Mouse (Mus musculus) thymus, postnatal 10 days (tissue): Measurements from ENCODE around the gene Caap1.
A peak's percentile ranks its signal among the peaks of the same experiment; 100 is the strongest.

Experiments used
- DNase-seq, 2 experiments: peaks; one replicate each; pipeline ENCODE4 v3.0.0; 2021; ENCODE audit warnings: low spot score in 2 of 2

The Caap1 gene

DNA sequence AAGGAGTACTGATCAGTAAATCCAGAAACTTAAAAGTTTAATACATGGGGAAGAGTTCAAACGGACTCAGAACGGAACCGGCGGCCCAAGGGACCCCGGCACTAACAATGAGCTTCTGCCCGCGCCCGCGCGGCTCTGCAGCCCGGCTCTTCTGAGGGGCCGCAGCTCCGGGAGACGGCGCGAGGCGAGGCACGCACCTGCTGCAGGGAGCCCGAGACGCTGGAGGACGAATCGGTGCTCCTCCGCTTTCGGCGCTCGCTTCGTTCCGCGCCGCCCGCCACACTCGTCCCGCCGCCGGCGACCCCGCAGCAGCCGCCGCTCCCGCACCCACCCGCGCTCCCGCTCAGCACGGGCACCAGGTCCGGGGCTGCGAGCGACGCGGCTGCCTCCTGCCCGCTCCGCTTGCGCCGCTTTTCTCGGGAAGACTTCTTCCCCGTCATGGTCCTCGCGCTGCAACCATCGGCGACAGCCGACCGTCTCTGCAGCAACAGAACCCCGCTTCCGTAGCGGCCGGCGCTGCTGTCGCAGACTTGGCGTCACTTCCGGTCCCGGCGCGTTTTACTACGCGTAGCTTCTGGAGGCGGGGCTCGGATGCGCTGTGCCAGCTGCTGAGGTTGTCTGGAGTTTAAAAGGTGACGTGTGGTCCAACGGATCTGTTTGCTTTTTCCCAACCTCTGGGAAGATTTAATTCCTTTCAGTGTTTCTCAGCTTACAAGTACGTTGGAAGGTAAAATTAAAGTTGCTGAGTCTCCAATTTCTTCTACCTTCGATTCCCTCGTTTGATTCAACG lies at the start of gene Caap1, which contains the start of gene Gm10306:
TSS of gene Caap1 (minus strand) at position 532 of the 790 bp plus-strand sequence.
TSS of gene Gm10306 (plus strand) at position 282 of the 790 bp plus-strand sequence.
- DNase-seq = peak; percentile 89 to 95

DNA sequence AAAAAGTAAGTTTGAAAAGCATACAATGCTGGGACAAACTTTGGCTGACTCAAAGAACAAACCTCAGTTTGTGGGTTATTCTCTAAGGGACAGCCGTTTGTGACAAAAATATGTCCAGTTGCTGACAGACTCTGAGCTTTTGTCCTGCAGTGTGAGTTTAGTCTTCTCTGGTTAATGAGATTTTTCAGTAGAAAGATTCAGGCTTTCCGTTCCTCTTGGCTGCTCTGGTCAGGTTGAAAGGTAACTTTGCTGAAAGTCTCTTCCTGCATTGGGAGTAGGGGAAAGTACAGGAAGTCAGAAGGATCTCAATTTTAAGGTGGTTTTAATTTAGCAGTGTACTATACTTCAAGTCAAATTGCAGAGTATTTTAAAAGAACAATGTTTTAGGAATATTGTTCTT lies 49.0 kb upstream of the Caap1 start:
- no peak for DNase-seq

- no peak for DNase-seq
Observed at GRCm38 (mm10) chr4:94604452-94605019, 47.9 kb upstream of the Caap1 start.

DNA sequence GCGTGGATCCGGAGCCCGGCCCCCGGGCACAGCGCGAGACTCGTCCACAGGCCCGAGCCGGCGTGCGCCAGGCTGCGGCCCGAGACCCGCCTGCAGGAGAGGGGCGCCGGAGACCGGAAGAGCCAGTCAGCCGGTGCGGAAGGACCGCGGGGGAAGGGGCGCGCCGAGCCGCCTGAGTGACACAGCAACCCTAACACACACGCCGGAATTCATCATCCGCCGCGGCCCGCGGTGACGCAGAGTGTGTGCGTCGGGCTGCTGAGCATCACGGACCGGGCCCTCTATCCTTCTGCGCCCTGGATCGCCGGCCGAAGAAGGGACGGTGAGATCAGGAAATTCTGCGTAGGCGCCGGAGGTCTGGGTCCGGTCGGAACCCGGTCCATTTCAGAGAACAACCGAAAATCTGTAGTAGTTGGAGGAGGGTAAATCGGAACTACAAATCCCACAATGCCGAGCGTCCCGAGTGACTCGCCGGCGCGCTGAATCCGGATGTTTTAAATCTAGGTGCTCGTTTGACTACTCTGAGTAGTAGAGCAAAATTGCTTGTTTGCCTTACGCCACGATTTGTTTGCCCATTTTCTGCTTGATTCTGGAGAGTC lies 46.5 kb upstream of the Caap1 start, which contains the start of gene Plaa:
TSS of gene Plaa (minus strand) at position 214 of the 599 bp plus-strand sequence.
- peak; percentile 85 to 90 for DNase-seq

- DNase-seq = no peak
Observed at GRCm38 (mm10) chr4:94602496-94603030, 46.0 kb upstream of the Caap1 start.

DNA sequence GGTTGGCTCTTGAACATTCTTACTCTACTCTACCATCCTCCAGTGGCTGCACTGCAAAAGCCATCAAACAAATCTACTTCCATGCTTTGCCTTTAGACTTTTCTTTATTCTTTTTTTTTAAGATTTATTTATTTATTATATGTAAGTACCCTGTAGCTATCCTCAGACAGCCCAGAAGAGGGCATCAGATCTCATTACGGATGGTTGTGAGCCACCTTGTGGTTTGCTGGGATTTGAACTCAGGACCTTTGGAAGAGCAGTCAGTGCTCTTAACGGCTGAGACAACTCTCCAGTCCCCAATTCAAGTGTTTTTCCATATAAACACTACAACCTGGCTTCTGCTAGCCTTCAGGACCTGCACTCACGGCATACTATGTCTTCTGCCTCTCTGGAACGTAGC lies 44.8 kb upstream of the Caap1 start:
- no peak for DNase-seq

GRCm38 (mm10) chr4:94592709-94593108 lies 36.1 kb upstream of the Caap1 start:
- no peak for DNase-seq

- no peak for DNase-seq
Observed at GRCm38 (mm10) chr4:94591765-94592381, 35.3 kb upstream of the Caap1 start.

DNA sequence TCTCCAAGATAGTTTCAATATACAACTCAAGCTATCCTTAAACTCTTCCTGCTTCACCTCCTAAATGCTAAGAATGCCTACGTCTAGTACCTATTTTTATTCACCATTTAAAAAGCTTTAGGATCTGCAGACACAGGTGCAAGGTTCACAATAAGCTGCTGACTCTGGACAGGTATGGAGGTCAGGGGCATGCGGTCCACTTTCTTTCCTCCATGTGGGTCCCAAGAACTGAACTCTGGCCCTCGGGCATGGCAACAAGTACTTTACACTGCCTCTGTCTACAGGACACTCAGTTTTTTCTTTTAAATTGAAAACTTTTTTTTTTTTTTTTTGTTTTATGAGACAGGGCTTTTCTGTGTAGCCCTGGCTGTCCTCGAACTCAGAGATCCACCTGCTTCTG lies 16.1 kb upstream of the Caap1 start:
- no peak for DNase-seq

- DNase-seq = no peak
Observed at GRCm38 (mm10) chr4:94564297-94564696, 7.7 kb upstream of the Caap1 start.

DNA sequence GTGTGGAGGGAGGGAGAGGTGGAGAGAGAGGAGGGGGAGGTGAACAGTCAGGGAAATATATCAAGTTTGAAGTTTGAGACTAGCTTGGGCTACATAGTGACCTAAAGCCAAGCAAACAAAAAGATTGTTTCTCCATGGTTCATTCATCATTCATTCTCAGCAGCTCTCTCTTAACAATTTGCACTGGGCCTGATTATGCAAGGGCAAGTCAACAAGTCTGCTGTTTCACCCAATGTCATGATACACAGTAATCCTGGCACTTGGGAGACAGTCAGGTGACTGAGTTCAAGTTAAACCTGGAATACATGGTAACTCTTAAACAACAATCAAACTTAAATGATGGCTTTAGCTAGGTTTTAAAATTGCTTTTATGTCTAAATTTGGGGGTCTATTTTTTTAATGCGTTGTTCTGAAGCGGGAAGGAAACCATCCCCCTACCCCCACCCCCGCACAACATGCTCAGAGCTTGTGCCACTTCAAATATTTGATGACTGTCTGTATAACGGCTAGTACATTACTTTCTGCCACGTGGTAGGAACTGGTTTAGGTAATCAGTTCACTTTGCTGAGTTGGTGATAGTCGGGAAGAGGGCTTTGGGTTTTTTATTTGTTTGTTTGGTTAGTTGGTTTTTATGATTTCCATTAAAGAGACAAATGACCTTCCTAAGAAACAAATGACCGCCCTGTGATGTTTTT lies 5.5 kb upstream of the Caap1 start:
- no peak for DNase-seq

DNA sequence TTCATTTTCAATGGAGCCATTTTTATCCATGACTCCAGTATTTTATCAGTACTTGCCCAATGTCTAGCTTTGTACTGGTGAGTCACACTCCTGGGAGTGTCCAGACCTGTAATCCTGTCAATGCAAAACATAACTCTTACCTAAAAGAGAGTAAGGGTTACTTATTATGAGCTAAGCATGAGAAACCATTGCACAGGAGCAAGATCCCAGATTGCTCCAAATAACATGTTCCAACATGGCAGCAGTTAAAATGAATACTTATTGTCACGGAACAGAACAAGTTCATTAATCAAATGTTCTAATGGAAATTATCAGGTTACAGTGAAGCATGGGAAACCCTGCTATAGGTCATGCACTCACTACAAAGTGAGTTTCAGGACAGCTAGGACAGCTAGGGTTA lies 3.7 kb upstream of the Caap1 start:
- no peak for DNase-seq

- DNase-seq = no peak
Observed at GRCm38 (mm10) chr4:94559266-94559665, 2.7 kb upstream of the Caap1 start.

DNA sequence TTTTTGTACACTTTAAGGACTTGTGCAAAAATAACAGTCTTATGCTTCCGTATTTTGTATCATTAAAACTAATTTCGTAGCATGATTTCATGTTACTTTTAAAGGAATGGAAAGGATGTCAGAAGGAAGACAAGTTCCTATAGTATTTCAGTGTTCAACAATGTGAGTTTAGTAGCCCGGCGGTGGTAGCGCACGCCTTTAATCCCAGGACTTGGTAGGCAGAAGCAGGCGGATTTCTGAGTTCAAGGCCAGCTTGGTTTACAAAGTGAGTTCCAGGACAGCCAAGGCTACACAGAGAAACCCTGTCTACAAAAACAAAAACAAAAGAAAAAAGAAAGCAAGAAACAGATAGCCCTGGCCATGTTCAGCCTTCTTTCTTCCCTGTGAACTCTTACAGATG lies 549 bp upstream of the Caap1 start:
- no peak for DNase-seq

DNA sequence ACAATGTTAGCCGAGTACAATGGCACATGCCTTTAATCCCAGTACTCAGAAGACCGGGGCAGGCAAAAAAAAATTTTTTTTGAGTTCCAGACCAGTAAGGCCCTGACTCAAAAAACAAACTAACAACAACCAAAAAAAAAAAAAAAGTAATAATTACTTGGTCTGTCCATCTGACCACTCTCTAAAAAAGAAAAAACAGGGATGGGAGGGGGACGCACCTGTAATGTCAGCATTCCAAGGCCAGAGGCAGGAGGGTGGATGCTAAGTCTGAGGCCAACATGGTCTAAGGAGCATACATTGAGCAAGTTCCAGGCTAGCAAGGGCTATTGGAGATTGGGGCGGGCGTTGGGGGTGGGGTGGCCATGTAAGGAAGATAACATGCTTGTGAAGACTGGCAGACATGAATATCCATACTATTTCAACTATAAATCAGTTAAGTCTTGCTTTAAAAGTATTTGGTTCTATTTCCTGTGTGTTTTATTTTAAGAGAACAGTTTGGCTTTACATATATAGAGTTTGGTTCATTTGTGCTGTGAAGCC lies 1.6 kb downstream of the Caap1 start:
- DNase-seq = no peak

DNA sequence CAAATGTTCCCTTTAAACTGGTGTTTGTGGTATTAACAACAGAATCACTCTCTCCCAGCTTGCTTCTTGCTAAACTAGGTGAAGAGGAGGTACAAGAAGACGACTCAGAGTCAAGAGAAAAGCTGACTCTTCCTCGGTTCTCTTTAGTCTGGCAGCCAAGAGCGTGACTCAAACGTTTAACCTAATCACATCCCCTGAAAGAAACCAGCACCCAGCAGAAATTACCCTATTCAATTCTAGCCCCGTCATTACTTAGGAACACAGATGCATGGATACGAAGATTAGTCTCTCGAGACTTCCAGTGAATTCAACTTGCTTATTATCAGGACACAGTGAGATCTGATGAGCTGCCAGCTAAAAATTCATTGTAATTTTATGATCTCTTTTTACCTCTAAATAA lies 12.3 kb downstream of the Caap1 start:
- no peak for DNase-seq

GRCm38 (mm10) chr4:94543041-94543440 lies 13.6 kb downstream of the Caap1 start:
- DNase-seq = no peak

- DNase-seq = no peak
Observed at GRCm38 (mm10) chr4:94533205-94533604, 23.4 kb downstream of the Caap1 start.

DNA sequence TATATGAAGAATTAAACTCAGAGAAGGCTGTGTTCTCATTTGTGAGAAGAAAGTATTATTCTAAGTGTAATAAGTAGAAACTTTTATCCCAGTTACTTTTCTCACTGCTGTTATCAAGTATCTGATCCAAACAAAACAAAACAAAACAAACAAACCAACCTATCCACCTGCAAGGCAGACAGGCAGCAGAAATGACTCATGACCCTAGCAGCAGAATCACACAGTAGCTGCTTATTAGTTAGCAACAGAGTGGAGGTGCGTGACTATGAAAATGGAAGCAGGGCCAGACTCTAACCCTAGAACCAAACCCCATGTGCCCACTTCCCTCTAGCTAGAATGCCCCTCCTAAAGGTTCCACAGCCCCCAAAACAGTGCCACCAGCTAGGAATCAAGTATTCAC lies 27.1 kb downstream of the Caap1 start:
- no peak for DNase-seq

- no peak for DNase-seq
Observed at GRCm38 (mm10) chr4:94523321-94523720, 33.3 kb downstream of the Caap1 start.

DNA sequence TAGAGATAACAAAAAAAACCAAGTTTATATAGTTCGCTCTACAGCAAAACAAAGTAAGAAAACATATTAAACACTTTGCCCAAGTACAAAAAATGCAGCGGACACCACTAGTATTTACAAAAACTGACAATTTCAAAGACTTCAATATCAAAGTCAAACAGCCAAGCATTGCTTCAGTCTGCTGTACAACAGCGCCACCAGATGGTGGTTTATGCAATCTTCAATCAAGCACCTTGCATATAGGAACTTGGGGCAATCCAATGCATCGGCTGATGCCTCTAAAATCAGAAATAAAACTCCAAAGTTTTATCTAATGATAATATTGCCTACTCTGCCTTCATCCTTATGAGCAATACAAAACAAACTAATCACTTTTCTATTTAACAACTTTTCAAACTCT lies 39.0 kb downstream of the Caap1 start:
- peak; percentile 12 to 23 for DNase-seq
